Mouse (Mus musculus): ENCODE results near the gene Olfr713.

Olfr713 gene

DNA sequence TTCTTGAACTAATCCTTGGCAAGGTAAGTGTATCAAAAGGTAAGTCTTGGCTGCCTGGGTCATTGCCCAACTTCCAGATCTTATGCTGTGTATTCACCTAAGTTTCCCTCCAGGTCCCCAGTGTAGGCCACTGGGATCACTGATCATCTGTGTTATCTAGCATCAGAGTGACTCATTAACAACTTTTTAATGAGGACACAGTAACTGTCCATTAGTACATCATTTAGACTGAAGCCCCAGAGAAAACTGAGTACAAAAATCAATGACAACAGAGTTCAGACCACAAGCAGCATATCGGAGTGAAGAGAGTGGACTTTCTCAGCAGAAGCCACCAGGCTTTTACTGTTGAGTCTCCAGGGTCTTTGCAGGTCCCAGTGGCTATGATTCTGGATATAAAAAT is at the start of gene Olfr713:
Gene Olfr713, plus strand, starts transcription at position 301 of the 400 bp plus-strand sequence.
- no peak for DNase-seq (ENCODE audit: low spot score in 2 of 2)

DNA sequence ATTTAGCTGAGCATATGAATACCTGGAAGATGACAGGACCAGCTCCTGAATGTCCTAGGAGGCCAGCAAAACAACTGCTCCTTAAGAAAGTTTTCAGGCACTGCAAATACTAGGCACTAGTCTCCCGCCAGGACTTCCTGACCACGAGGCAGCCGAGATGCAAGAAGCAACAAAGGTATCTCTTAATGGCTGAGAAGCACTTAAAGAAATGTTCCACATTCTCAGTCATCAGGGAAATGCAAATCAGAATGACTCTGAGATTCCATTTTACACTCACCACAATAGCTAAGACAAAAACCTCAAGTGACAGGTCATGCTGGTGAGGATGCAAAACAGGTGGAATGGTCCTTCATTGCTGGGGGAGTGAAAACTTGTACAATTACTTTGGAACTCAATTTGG is 45.7 kb upstream of the Olfr713 start:
- DNase-seq (ENCODE audit: low spot score in 2 of 2) = no peak

DNA sequence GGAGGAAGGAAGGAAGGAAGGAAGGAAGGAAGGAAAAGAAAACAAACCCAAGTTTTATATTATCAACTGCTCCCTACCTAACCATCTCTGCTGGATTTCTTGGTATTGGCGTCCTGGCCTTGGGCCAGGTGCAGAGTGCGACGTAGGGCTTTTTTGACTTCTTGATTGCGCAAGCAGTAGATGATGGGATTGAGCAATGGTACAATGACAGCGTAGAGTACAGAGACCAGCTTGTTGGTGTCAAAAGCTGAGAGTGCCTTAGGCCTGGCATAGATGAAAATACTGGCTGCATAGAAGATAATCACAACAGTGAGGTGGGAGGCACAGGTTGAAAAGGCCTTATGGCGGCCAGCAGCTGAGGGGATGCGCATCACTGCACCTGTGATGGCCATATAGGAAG is 30.2 kb upstream of the Olfr713 start:
- DNase-seq (ENCODE audit: low spot score in 2 of 2) = no peak

DNA sequence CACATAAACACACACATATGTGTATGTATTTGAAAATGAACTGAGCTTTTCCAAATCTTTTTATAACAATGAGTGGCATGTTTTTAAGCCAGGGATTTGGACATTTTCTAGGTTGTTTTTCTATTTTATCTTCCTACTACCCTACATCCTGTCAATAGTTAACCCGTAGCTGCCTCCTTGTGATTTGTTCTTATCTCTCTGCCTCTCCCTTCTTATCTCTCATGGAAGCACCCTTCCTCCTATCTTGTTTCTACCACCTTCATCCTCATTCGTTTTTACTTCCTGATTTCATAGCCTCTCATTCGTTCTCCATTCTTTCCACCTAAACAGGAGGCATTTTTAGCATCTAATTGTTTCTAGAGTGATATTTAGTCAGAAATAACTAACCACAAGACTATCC is 26.8 kb upstream of the Olfr713 start:
- no peak for DNase-seq (ENCODE audit: low spot score in 2 of 2)

DNA sequence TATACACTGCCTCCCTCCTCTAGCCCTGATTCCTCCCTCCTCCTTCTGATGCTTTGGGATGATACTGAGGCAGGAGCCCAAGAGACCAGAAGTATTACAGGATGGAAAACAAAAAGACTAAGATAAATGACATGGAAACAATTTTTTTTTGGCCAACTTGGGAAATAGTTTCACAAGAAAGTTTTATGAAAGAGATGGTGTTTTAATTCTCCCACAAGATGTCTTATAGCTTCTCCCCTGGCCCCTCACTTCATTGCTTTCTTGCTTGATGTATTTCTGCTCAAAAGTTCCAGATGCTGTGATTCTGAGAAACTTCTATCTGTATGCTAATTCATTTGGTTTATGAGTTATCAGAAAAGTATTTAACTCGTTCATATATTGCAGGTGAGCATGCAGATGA is 25.0 kb upstream of the Olfr713 start, which contains the start of gene Olfr2:
Gene Olfr2, minus strand, starts transcription at position 101 of the 400 bp plus-strand sequence.
- no peak for DNase-seq (ENCODE audit: low spot score in 2 of 2)

DNA sequence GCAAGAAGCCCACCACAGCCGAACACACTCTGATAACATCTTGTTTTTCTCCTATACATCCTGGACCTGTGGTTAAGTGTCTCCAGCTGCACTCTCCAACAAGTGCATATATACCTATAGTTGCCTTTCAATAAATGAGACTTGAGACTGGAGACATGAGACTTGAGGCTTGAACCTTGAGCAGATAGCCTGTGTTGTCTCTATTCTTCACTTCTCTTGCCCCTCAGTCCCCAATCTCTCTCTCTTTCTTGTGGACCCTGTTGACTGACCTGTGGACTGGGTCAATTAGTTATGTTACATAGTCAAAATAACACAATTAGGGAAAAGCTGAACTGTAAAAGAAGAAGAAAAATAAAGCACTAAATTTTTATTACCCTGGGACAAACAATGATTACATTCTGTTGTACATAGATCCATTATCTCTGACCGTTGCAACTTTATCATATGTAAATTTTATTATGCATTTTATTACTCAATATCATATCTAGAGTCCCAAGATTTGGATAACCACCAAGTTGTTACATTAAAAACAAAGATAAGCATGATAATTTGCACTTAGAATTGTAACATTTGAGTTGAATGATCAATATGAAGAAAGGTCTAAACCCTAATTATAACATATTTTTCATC is 9.1 kb downstream of the Olfr713 start:
- no peak for DNase-seq (ENCODE audit: low spot score in 2 of 2)

DNA sequence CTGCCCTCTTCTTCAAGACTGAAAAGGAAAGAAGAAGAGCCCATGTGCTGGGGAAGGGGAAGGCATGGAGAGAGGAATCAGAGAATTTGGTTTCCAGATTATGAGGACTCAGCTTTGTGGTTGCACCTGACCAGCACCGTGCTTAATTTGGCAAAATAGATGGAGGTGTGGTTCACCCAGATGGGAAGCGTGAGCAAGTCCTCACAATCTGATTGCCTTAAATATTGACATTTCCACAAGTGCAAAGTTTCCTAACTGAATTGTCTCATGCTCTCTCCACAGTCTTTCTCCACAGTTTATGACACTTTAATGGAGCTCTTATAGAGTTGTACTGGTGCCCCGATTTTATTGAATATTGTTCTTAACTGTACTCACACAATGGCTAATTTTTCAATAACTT is 12.2 kb downstream of the Olfr713 start:
- no peak for DNase-seq (ENCODE audit: low spot score in 2 of 2)

DNA sequence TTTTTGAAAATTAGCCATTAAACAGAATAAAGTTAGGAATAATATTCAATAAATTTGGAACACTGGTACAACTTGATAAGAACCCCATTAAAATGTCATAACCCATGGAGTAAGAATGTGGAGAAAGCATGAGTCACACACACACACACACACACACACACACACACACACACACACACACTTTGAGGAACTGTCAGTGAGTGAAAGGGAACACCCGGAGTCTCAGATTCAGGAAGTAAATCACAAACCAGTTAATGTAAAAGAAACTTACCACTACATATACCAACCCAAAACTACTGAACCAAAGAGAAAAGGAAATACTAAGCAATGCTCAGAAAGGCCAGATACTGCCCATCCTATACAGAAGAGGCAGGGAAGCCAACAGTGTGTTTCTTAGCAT is 13.4 kb downstream of the Olfr713 start:
- no peak for DNase-seq (ENCODE audit: low spot score in 2 of 2)

DNA sequence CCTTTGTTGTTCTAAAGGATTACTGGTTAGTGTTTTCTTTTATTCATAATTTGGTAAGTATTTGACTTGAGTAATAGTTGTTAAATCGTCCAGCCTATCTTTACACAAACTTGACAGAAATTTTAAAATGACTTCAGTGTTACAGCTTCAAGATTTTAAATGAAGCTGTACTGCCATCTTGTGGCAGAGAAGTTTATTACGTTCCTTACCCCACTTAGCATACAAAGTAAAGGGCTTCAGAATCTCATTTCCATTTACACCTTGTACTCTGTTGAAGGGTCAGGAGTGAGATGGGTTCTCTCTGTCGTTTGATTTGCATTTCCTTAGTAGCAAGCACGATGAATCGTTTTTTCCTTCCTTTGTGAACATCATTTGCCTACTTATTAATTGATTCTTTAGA is 14.9 kb downstream of the Olfr713 start:
- DNase-seq (ENCODE audit: low spot score in 2 of 2) = peak; percentile 6 to 67

DNA sequence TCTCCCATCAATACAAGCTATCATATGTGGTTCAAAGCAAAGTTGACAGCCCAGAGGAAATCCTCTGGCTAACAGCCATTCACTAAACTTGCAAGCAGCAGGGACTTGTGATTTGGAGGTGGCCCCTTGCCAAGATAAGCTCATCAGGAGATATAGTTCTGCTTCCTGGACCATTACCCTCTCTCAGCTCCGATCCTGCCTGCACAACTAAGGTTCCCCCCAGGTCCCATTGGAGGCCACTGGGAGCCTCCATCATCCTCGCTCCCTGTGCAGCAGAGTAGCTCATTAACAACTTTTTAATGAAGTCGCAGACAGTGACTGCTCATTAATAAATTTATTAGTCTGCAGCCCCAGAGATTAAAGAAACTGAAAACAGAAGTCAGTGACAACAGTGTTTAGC is 16.6 kb downstream of the Olfr713 start:
- DNase-seq (ENCODE audit: low spot score in 2 of 2) = no peak

DNA sequence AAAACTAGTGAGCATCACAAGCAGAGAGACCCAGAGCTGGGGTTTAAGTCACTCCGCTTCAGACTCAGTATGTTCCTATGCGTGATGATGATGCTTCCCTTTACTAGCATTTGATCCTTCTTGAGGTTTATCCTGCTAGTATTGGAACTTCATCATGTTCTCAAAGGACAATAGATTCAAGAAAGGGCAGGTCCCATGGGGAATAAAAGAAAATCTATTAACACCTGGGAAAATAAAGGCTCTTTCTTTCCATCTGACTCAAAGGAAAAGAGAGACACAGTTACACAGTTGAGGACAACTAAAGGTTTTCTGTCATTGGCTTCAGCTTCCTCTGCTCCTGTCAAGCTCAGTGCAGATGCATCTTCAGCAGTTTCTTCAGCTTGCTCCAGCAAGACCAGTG is 39.7 kb downstream of the Olfr713 start, which contains the start of gene Olfr714:
Gene Olfr714, plus strand, starts transcription at position 301 of the 400 bp plus-strand sequence.
- no peak for DNase-seq (ENCODE audit: low spot score in 2 of 2)

All from frontal cortex, postnatal 36 days (tissue).